Mouse (Mus musculus): ENCODE measurements around the gene Foxn1. TPM values are rescaled to one million over a fixed set of nuclear protein-coding genes. Genes with fewer than 3 reads are reported as not detected.

Foxn1 gene
- total RNA-seq, 2 experiments from 2014 or later, result not detected

DNA sequence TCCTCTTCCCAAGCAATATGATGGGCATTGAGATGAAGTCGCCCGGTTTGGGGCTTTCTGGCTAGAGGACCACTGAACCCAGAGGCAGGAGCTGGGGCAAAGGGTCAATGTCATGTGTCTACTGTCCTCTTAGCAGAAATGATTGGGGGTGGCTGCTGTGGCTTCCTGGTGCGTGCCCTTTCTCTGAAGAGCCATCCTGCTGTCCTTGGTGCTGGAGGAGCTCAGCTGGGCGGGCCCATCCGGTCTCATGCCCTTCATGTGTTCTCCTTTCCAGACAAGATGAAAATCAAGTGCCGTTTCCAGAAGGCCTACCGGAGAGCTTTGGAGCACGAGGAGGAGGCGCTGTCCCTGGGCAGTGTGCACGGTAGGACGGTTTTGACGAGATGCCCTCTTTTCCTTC lies 53.7 kb downstream of the Foxn1 start:
- DNase-seq (ENCODE audit: low spot score in 2 of 2), result no peak

- DNase-seq (ENCODE audit: low spot score in 2 of 2), result no peak
These were observed 57.8 kb downstream of the Foxn1 start for GRCm38 (mm10) chr11:78328512-78329056.

DNA sequence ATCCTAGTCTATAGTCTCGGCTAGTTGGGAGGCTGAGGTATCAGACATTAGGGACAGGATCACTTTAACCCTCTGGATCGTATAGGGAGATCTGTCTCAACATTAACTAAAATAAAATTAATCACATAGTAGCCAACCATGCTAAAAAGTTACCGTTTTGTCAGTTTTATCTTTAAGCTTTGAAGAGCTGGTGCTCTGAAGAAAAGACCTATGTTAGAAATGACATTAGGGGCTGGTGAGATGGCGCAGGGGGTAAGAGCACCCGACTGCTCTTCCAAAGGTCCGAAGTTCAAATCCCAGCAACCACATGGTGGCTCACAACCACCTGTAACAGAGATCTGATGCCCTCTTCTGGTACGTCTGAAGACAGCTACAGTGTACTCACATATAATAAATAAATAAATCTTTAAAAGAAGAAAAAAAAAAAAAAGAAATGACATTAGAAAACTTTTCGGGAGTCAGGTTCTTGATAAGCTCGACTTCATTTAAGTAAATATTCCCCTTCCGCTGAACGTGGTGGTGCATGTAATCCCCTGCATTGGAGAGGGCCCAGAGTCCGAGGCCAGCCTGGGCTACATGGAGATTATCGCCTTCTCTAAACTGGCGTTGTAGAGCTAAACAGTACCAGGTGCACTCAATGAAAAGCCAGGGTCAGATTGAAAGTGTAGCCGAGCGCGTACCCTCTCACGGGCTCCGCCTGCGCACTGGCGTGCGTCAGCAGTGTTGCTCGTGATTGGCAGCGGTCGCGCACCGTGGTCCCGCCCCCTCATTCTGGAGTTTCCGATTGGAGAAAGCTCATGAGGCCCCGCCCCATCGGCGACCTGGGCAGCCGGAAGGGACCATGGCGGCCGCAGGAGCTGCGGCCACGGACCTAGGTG lies 58.5 kb downstream of the Foxn1 start, which contains the start of gene Pigs:
TSS of gene Pigs (plus strand) at position 782 of the 878 bp plus-strand sequence.
- peak; percentile 96 to 97 for DNase-seq (ENCODE audit: low spot score in 2 of 2)

GRCm38 (mm10) chr11:78327215-78327614 lies 59.1 kb downstream of the Foxn1 start:
- no peak for DNase-seq (ENCODE audit: low spot score in 2 of 2)

DNA sequence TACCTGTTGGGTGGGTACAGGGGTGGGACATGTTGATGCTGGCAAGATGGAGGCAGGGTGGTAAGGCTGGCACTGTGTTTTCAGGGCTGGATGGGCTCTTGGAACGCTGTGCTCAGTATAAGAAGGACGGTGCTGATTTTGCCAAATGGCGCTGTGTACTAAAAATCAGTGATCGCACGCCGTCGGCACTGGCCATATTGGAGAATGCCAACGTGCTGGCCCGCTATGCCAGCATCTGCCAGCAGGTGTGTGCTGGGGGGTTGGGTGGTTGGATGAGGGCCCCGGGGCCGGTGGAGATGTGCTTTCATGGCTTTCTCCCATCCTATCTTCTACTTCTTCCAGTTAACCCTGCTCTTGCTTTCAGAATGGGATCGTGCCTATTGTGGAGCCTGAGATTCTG lies 61.4 kb downstream of the Foxn1 start:
- no peak for DNase-seq (ENCODE audit: low spot score in 2 of 2)

DNA sequence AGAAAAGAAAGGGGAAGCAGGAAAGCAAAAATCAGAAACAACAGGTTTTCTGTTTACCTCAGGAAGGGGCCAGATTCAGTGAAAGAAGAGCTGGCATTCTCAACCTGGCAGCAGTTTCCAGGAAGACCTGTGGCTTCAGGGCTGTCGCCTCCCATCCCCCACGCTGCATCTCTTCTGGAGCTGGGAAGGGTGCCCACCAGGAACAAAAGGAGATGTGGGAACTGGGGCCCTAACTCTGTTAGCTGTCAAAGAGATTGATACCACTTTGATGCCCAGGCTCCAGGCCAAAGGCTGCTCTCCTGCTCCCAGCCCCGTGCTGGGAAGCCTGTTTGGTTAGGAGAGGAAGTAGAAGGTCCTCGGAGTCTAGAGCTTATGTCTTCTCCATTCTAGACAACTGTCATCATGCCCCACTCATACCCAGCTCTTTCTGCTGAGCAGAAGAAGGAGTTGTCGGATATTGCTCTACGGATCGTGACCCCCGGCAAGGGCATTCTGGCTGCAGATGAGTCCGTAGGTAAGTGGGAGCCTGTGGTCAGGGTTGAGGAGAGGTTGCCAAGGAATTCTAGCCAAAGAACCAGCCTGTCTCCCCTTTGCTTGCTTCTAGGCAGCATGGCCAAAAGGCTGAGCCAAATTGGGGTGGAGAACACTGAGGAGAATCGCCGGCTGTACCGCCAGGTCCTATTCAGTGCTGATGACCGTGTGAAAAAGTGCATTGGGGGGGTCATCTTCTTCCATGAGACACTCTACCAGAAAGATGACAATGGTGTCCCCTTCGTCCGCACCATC lies 62.2 kb downstream of the Foxn1 start:
- DNase-seq (ENCODE audit: low spot score in 2 of 2), result peak in 1 of 2 experiments; percentile 32

DNA sequence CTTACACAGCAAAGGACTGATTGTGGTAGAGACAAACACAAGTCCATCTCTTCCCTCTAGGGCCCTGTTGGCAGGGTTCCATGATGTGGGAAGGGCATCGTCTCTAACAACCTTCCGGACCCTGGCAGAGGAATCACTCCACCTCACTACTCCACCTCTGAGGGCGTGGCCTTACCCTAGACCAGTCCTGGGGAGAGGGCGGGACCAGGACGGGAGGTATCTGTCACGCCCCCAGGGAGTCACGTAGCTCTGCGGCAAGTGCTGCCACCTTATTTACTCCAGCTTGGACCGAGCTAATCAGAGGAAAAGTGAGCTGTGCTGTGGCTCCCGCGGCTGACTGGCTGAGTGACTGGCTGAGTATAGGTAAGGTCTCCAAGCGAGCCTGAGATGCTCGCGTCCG lies 63.5 kb downstream of the Foxn1 start, which contains the start of gene Aldoc:
TSS of gene Aldoc (plus strand) at position 109 of the 400 bp plus-strand sequence.
- DNase-seq (ENCODE audit: low spot score in 2 of 2), result peak; percentile 77 to 85

DNA sequence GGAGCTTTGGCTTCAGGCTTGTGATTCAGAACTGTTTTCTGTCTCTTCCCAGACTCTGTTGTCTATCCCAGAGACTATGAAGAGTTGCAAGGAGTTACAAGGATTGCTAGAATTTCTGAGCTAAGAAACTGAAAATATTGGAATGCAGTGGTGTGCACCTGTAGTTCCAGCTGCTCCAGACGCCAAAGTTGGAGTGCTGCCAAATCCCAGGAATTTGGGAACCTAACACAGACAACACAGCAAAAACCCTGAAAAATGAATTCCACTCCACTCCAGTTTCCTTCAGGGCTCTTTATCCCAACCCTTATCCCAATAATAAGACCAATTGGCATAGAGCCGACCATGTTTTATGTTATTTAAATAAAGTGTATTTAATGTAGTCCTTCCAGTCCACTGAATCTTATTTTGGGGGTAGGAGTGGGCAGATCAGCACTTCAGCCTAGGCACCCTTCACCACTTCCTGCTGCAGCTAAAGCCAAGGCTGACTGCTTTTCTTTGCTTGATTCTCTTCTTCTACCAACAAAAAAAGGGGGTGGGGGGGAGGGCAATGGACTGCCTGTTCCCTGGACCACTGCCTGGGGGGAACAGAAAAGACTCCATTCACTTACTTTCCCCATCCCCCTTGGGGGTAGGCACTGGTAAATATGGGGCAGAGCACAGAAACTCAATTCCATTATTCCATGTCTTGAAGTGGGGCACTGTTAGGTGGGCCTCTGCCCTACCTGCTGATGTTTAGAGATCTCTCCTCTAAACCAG lies 64.1 kb downstream of the Foxn1 start:
- DNase-seq (ENCODE audit: low spot score in 2 of 2), result no peak

DNA sequence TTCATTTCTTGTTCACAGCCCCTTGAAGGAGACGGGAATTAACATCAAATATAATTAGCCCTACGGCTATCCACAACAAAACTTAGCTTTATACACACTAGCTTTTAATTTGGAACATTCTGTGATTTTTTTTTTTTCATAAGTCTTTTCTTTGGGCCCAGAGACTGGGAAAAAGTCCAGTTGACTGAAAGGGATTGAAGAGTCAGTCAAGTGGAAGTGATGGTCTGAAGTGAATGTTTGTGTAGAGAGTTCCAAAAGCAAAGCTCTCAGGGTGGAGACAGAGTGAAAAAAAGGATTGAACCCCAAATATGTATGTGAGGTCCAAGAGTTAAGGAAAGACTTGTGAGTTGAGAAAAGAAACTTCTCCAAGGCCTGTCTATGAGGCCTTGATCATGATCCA lies 67.9 kb downstream of the Foxn1 start:
- no peak for DNase-seq (ENCODE audit: low spot score in 2 of 2)

DNA sequence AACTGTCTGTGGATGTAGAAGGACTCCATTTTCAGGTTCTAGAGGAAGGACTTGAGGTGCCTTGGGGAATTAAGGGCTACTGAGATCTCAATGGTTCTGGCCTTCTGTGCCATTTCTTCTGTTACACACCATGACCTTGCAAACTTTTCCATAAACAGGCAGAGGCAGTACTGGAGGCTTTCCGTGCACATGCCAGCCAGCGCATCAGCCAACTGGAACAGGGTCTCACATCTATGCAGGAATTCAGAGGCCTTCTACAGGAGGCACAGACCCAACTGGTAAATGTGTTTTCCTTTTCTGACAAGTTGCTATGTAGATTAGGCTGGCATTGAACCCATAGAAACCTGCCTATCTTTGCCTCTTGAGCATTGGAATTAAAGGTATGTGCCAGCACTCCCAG lies 72.7 kb downstream of the Foxn1 start:
- DNase-seq (ENCODE audit: low spot score in 2 of 2), result no peak

GRCm38 (mm10) chr11:78310861-78311511 lies 75.4 kb downstream of the Foxn1 start:
- DNase-seq (ENCODE audit: low spot score in 2 of 2), result no peak

Other genes starting within 250 kb of the Foxn1 start
- 1 to 10 TPM; 9.7 TPM for gene Traf4, start 221.0 kb downstream of the Foxn1 start, total RNA-seq (2021)
- 1 to 10 TPM; 3.2 to 3.5 TPM for gene Nek8, start 209.9 kb downstream of the Foxn1 start, total RNA-seq (2021)
- 10 to 100 TPM; 25.3 to 33.8 TPM for gene Tlcd1, start 209.8 kb downstream of the Foxn1 start, total RNA-seq (2021)
- 100 to 1,000 TPM; 729 to 741 TPM for gene Rpl23a, start 203.0 kb downstream of the Foxn1 start, total RNA-seq (2021)
- 10 to 100 TPM; 15.2 to 18.0 TPM for gene Rab34, start 198.1 kb downstream of the Foxn1 start, total RNA-seq (2021)
- gene Proca1, start 193.2 kb downstream of the Foxn1 start, total RNA-seq (2021), result 1 to 10 TPM; 5.7 to 6.3 TPM
- 10 to 100 TPM; 65.2 to 68.1 TPM for gene Sdf2, start 140.8 kb downstream of the Foxn1 start, total RNA-seq (2021)
- 10 to 100 TPM; 93.8 to 96.5 TPM for gene Supt6, start 140.6 kb downstream of the Foxn1 start, total RNA-seq (2021)
- 100 to 1,000 TPM; 165 to 170 TPM for gene 2610507B11Rik, start 124.8 kb downstream of the Foxn1 start, total RNA-seq (2021)
- gene BC030499, start 95.7 kb downstream of the Foxn1 start, total RNA-seq (2021), result 10 to 100 TPM; 18.3 to 20.0 TPM
- gene Spag5, start 85.0 kb downstream of the Foxn1 start, total RNA-seq (2021), result 10 to 100 TPM in 1 of 2 experiments, 1 to 10 TPM in 1; 9.8 to 11.3 TPM
- 100 to 1,000 TPM; 733 to 876 TPM for gene Aldoc, start 63.6 kb downstream of the Foxn1 start, total RNA-seq (2021)
- gene Pigs, start 58.1 kb downstream of the Foxn1 start, total RNA-seq (2021), result 10 to 100 TPM; 58.4 to 61.2 TPM
- 10 to 100 TPM; 32.5 to 35.5 TPM for gene Unc119, start 43.1 kb downstream of the Foxn1 start, total RNA-seq (2021)
- gene Slc13a2, start 35.7 kb upstream of the Foxn1 start, total RNA-seq (2021), result not detected
- gene Slc46a1, start 79.1 kb upstream of the Foxn1 start, total RNA-seq (2021), result 10 to 100 TPM; 10.5 to 13.8 TPM
- 10 to 100 TPM; 31.3 to 32.5 TPM for gene Sarm1, start 111.2 kb upstream of the Foxn1 start, total RNA-seq (2021)
- gene Vtn, start 112.5 kb upstream of the Foxn1 start, total RNA-seq (2021), result 10 to 100 TPM; 75.1 to 84.9 TPM
- under 1 TPM; 0.49 to 0.93 TPM for gene Sebox, start 116.9 kb upstream of the Foxn1 start, total RNA-seq (2021)
- 10 to 100 TPM; 44.2 to 45.6 TPM for gene Tmem199, start 125.6 kb upstream of the Foxn1 start, total RNA-seq (2021)
- 100 to 1,000 TPM; 106 to 118 TPM for gene Poldip2, start 125.6 kb upstream of the Foxn1 start, total RNA-seq (2021)
- gene Tnfaip1, start 149.8 kb upstream of the Foxn1 start, total RNA-seq (2021), result 10 to 100 TPM; 35.3 to 36.7 TPM
- 10 to 100 TPM; 81.6 to 85.9 TPM for gene Ift20, start 149.8 kb upstream of the Foxn1 start, total RNA-seq (2021)
- gene Tmem97, start 164.2 kb upstream of the Foxn1 start, total RNA-seq (2021), result 10 to 100 TPM; 20.5 to 24.6 TPM